Mouse (Mus musculus): ENCODE data around the gene Olfr1014. TPM values are rescaled to one million over a fixed set of nuclear protein-coding genes. Genes with fewer than 3 reads are reported as not detected.

The Olfr1014 gene
- polyA plus RNA-seq (2015; fragmentation: Nextera tagmentation; extraction: Ambion mirVana) = not detected in 2 replicates

DNA sequence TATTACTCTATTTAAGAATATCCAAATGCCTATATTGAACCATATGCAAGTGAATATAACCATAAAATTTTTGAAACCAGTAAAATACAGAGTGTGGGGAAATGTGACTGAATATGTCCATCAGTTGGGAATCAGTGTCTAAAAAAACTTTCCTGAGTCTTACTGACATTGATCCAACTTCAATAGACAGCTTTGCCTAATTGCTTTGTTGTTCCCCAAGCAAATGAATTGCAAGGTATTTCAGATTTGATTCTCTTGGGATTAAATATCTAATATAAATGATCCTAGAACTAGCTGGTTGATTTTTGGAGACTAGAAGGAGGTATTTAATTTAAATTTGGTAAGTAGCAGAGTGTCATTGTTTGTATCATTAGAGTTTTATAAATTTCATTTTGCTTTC is at the start of gene Olfr1014:
TSS of gene Olfr1014 (plus strand) at position 301 of the 400 bp plus-strand sequence.
- no peaks in the 10 kb centered on the region for H3K9me3 ChIP-seq (replicated peaks)
- H3K4me1 ChIP-seq = no peaks in the 10 kb centered on the region
- H3K9ac ChIP-seq (replicated peaks) = no peak within 1 kb of the TSS
- no peak within 1 kb of the TSS for H3K27ac ChIP-seq (replicated peaks)
- no peak for ATAC-seq (ENCODE audit: low FRiP score)
- no peaks in the 10 kb centered on the region for H3K27me3 ChIP-seq (replicated peaks)
- H3K4me3 ChIP-seq (replicated peaks) = no peak within 1 kb of the TSS
- H3K36me3 ChIP-seq = no peaks in the 10 kb centered on the region
- no peak within 1 kb of the TSS for H3K4me2 ChIP-seq

DNA sequence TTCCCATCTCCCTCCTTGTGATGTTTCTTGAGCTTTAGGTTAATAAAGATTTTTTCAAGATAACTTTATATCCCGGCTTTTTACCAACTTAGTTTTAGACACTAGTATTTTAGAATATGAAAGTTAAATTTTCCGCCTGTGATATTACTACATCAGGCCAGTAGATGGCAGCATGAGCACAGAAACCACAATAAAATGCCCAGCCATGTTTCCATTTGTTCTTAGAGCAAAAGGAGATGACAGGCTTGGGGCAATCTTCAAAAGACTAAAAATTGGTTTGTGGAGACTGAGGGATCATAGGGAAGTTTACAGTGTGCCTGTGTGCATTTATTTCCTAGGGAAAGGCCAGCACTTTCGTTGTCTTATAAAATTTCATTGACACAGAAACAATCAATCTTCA is 46.7 kb upstream of the Olfr1014 start:
- no peak overlapping the region for H3K9ac ChIP-seq (replicated peaks)
- no peak overlapping the region for H3K4me3 ChIP-seq (replicated peaks)
- H3K4me1 ChIP-seq = no peaks in the 10 kb centered on the region
- 10% methylated on average over 3 of the region's 3 CpGs for WGBS
- ATAC-seq (ENCODE audit: low FRiP score) = no peak; the same call in 1 of the 2 replicates
- H3K27ac ChIP-seq (replicated peaks) = no peak overlapping the region
- H3K27me3 ChIP-seq (replicated peaks) = no peaks in the 10 kb centered on the region
- H3K36me3 ChIP-seq = no peaks in the 10 kb centered on the region
- no peaks in the 10 kb centered on the region for H3K9me3 ChIP-seq (replicated peaks)
- no peak overlapping the region for H3K4me2 ChIP-seq

DNA sequence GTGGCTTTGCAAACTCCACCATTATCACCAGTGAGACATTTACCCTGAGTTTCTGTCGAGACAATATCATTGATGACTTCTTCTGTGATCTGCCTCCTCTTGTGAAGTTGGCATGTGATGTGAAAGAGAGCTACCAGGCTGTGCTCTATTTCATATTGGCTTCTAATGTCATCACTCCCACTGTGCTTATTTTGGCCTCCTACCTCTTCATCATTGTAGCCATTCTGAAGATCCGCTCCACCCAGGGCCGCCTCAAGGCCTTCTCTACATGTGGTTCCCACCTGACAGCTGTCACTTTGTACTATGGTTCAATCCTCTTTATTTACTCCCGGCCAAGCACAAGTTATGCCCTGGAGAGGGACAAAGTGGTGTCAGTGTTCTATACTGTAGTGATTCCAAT is 18.7 kb upstream of the Olfr1014 start:
- 86% methylated on average over 4 of the region's 4 CpGs for WGBS
- Histone ChIP-seq H3K9ac (replicated peaks) (no peak overlapping the region), H3K27me3 (replicated peaks) (no peaks in the 10 kb centered on the region), H3K4me2 (no peak overlapping the region), H3K27ac (replicated peaks) (no peak overlapping the region), H3K36me3 (no peaks in the 10 kb centered on the region), H3K4me1 (no peaks in the 10 kb centered on the region), H3K4me3 (replicated peaks) (no peak overlapping the region), H3K9me3 (replicated peaks) (no peaks in the 10 kb centered on the region)
- ATAC-seq (ENCODE audit: low FRiP score) = no peak

DNA sequence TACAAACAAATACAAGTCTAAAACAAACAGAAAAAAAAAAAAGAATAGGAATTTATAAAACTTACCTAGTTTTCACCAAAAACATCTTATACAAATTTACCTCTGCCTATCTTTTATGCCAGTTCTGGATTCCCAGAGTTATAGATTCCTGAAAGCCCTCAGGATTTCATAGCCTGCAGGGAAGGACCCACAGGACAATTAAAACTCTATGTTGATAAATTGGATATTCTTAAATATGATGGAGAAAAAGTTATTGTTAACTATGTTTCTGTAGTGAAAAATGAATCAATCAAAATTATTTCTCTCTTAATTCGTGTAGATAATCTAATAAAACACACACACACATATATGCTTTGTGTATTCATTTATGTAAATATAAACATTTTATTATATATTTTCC is 9.8 kb upstream of the Olfr1014 start, which contains the start of gene Olfr1012:
TSS of gene Olfr1012 (minus strand) at position 101 of the 400 bp plus-strand sequence.
- Histone ChIP-seq H3K9ac (replicated peaks) (no peak within 1 kb of the TSS), H3K36me3 (no peaks in the 10 kb centered on the region), H3K9me3 (replicated peaks) (no peaks in the 10 kb centered on the region), H3K4me3 (replicated peaks) (no peak within 1 kb of the TSS), H3K4me2 (no peak within 1 kb of the TSS), H3K27ac (replicated peaks) (no peak within 1 kb of the TSS), H3K4me1 (no peaks in the 10 kb centered on the region), H3K27me3 (replicated peaks) (no peaks in the 10 kb centered on the region)
- 76% methylated on average over 1 of the region's 1 CpGs for WGBS
- ATAC-seq (ENCODE audit: low FRiP score) = no peak

DNA sequence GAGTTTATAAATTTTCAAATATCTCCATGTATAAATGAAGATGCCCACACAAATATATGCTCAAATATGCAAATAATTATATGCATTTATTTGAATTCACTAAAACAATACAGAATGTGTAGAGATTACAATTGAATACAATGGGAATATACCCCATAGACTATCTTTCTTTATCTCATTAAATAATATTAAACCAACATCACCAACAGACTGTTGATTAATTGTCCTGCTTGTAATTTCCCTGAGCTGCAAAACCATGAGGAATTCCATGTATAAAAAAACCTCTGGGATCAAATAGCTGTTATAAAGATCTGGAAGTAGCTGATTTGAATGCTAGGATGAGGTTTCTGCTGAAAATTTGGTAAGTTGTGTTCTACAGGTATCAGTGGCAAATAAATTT is 5.7 kb upstream of the Olfr1014 start, which contains the start of gene Olfr1013:
TSS of gene Olfr1013 (plus strand) at position 301 of the 400 bp plus-strand sequence.
- no peak for ATAC-seq (ENCODE audit: low FRiP score)
- Histone ChIP-seq H3K9me3 (replicated peaks) (no peaks in the 10 kb centered on the region), H3K4me1 (no peaks in the 10 kb centered on the region), H3K4me3 (replicated peaks) (no peak within 1 kb of the TSS), H3K27ac (replicated peaks) (no peak within 1 kb of the TSS), H3K27me3 (replicated peaks) (no peaks in the 10 kb centered on the region), H3K36me3 (no peaks in the 10 kb centered on the region), H3K4me2 (no peak within 1 kb of the TSS), H3K9ac (replicated peaks) (no peak within 1 kb of the TSS)

DNA sequence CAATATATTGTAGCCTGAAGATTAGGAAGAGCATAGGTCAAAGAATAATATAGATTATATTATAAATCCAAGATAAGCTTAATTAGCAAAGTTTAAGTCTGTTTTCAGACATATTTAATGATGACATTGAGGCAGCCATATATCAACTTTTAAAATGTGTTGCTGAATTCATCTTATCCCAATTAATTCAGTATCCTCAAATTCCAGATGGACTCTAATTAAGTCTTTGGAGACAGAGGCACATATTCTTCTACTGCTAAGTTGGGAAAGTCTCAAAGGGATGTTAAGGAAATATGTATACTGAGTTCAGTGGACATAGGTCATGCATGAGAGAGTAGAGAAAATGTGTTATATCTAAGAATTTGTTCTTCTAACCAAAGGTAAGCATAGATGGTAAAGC is 9.2 kb downstream of the Olfr1014 start, which contains the start of gene Olfr1015:
TSS of gene Olfr1015 (plus strand) at position 301 of the 400 bp plus-strand sequence.
- no peak within 1 kb of the TSS for H3K4me3 ChIP-seq (replicated peaks)

DNA sequence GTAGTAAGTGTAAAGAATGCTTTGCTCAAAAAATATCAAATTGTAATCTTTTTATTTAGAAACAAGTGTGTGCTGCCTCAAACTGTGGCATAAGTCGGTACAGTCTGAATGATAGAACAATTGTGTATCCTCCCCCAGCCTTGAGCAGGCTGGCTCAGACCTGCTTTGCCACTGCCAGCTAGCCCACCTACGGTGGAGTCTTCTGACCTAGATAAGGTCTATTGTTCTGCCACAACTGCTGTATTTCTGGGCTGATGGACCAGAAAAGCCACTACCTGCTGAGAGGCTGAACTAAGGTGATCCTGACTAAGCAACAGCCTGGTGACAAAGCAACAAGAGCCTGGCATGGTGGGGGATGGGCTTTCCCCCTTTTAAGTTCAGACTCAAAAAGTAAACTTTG is 19.8 kb downstream of the Olfr1014 start:
- ATAC-seq (ENCODE audit: low FRiP score) = no peak
- no peak overlapping the region for H3K9ac ChIP-seq (replicated peaks)
- H3K4me3 ChIP-seq (replicated peaks) = no peak overlapping the region
- no peaks in the 10 kb centered on the region for H3K27me3 ChIP-seq (replicated peaks)
- H3K4me2 ChIP-seq = no peak overlapping the region
- no peaks in the 10 kb centered on the region for H3K4me1 ChIP-seq
- H3K36me3 ChIP-seq = no peaks in the 10 kb centered on the region
- no peak overlapping the region for H3K27ac ChIP-seq (replicated peaks)
- H3K9me3 ChIP-seq (replicated peaks) = no peaks in the 10 kb centered on the region
- 42% methylated on average over 2 of the region's 2 CpGs for WGBS

More for the DNA sequence above, 9.2 kb downstream of the Olfr1014 start, which contains the start of gene Olfr1015:
- no peaks in the 10 kb centered on the region for H3K27me3 ChIP-seq (replicated peaks)
- no peaks in the 10 kb centered on the region for H3K4me1 ChIP-seq
- ATAC-seq (ENCODE audit: low FRiP score) = no peak
- H3K4me2 ChIP-seq = no peak within 1 kb of the TSS
- no peaks in the 10 kb centered on the region for H3K9me3 ChIP-seq (replicated peaks)
- H3K36me3 ChIP-seq = no peaks in the 10 kb centered on the region
- H3K27ac ChIP-seq (replicated peaks) = no peak within 1 kb of the TSS
- no peak within 1 kb of the TSS for H3K9ac ChIP-seq (replicated peaks)

DNA sequence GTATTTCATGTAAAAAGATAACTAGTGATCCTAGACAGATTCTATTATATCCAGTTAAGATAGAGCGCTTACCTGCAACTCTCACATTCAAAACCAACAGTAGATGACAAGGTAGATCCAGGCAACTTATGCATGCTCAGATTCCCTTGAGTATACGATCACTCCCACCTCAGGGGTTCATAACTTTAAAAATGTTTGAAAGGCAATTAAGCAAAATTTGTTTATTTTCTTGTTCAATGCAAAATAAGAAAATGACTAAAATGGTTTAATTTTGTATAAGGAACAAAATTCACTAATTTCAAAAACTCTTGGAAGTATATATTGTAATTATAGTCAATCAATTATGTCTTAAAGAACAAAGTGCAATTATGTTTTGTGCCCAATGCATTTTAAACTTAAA is 29.9 kb downstream of the Olfr1014 start, which contains the start of gene Olfr1016:
TSS of gene Olfr1016 (minus strand) at position 101 of the 400 bp plus-strand sequence.
- Histone ChIP-seq H3K9me3 (replicated peaks) (no peaks in the 10 kb centered on the region), H3K36me3 (no peaks in the 10 kb centered on the region), H3K27me3 (replicated peaks) (no peaks in the 10 kb centered on the region), H3K4me1 (no peaks in the 10 kb centered on the region), H3K9ac (replicated peaks) (no peak within 1 kb of the TSS), H3K27ac (replicated peaks) (no peak within 1 kb of the TSS), H3K4me2 (no peak within 1 kb of the TSS), H3K4me3 (replicated peaks) (no peak within 1 kb of the TSS)
- 96% methylated on average over 2 of the region's 2 CpGs for WGBS
- ATAC-seq (ENCODE audit: low FRiP score) = no peak

DNA sequence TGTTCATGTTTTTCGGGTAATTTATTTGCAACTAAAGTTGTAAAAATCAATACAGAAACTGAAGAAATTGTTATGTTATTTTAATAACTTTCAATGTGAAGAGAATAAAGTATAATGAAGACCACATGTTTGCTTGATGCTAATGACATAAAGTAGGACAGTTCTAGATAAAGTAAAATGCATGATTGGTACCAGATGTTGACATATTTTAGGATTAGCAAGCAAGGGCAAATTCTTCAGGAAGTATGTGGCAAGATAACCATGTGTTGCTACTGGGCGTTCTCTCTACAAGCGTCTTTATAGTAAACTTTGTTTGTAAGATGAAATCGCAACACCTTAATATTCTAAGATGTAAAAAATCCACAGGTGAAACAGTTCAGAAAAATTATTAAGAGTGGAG is 32.0 kb downstream of the Olfr1014 start:
- H3K9ac ChIP-seq (replicated peaks) = no peak overlapping the region
- H3K36me3 ChIP-seq = no peaks in the 10 kb centered on the region
- H3K4me3 ChIP-seq (replicated peaks) = no peak overlapping the region
- WGBS = 93% methylated on average over 4 of the region's 4 CpGs
- H3K4me1 ChIP-seq = no peaks in the 10 kb centered on the region
- H3K9me3 ChIP-seq (replicated peaks) = no peaks in the 10 kb centered on the region
- no peak overlapping the region for H3K4me2 ChIP-seq
- H3K27ac ChIP-seq (replicated peaks) = no peak overlapping the region
- no peaks in the 10 kb centered on the region for H3K27me3 ChIP-seq (replicated peaks)
- no peak for ATAC-seq (ENCODE audit: low FRiP score)

DNA sequence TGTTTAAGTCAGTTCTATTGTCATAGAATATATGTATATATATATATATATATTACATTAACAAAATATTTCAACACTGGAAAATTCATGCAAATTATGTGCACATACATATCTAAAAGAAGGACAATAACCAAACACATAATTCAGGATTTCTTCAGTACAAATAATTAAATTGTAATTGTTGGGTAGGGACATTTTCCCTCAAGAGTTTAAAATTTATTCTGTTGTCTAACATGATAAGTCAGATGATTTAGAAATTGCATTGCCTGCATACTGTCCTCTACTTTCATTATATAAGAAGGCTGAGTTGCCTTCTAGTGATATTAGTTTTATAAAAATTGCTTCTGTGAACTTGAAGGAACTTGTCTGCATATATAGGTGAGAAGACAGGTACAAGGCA is 45.7 kb downstream of the Olfr1014 start, which contains the start of gene Olfr1018:
TSS of gene Olfr1018 (plus strand) at position 301 of the 400 bp plus-strand sequence.
- no peaks in the 10 kb centered on the region for H3K4me1 ChIP-seq
- no peak within 1 kb of the TSS for H3K4me3 ChIP-seq (replicated peaks)
- H3K27me3 ChIP-seq (replicated peaks) = no peaks in the 10 kb centered on the region
- no peak within 1 kb of the TSS for H3K4me2 ChIP-seq
- no peak within 1 kb of the TSS for H3K9ac ChIP-seq (replicated peaks)
- H3K27ac ChIP-seq (replicated peaks) = no peak within 1 kb of the TSS
- ATAC-seq (ENCODE audit: low FRiP score) = no peak
- H3K9me3 ChIP-seq (replicated peaks) = no peaks in the 10 kb centered on the region
- no peaks in the 10 kb centered on the region for H3K36me3 ChIP-seq
